Mouse (Mus musculus) G1E-ER4 (cell line): ENCODE measurements around the gene Timm17a. TPM values are rescaled to one million over a fixed set of nuclear protein-coding genes. Genes with fewer than 3 reads are reported as not detected.

Experiments used
- GATA1 ChIP-seq: IDR thresholded peaks from one replicate; pipeline ENCODE4 v1.8.0; 2012; ENCODE audit warnings: low read length, inconsistent platforms
- polyA plus RNA-seq: library from polyadenylated mRNA; stranded (reverse); fragments of >175 nt; gene quantifications from 2 replicates; pipeline ENCODE4 v1.2.3, GENCODE M21; 2012

Gene Timm17a
- polyA plus RNA-seq, 1 experiment, result 7.1 TPM

GRCm38 (mm10) chr1:135250706-135251105 is 62.9 kb downstream of the Timm17a start:
- TF ChIP-seq GATA1, result no peak

- no peak for TF ChIP-seq GATA1
Measured at GRCm38 (mm10) chr1:135248434-135248850, 65.1 kb downstream of the Timm17a start.

Other genes starting within 250 kb of the Timm17a start
- 0.16 and 0.17 TPM in 2 replicates for gene Lgr6, start 208.5 kb downstream of the Timm17a start, polyA plus RNA-seq
- 323 and 358 TPM in 2 replicates for gene Ptpn7, start 181.1 kb downstream of the Timm17a start, polyA plus RNA-seq
- 71.9 and 78.5 TPM in 2 replicates for gene Arl8a, start 167.0 kb downstream of the Timm17a start, polyA plus RNA-seq
- not detected in 2 replicates for gene Gpr37l1, start 146.1 kb downstream of the Timm17a start, polyA plus RNA-seq
- not detected in 2 replicates for gene Elf3, start 55.2 kb downstream of the Timm17a start, polyA plus RNA-seq
- not detected in 2 replicates for gene Rnpep, start 29.7 kb downstream of the Timm17a start, polyA plus RNA-seq
- not detected in 2 replicates for gene Lmod1, start 11.0 kb upstream of the Timm17a start, polyA plus RNA-seq
- gene Shisa4, start 61.5 kb upstream of the Timm17a start, polyA plus RNA-seq, result 0.05 TPM in 1 of 2 replicates, not detected in the other
- 15.8 and 17.2 TPM in 2 replicates for gene Ipo9, start 116.7 kb upstream of the Timm17a start, polyA plus RNA-seq